In genomic region chr4:152995052-152995595, GRCm38 (mm10) we compare ENCODE assay signal across 19 mouse cellular contexts.
DNase-seq lines count a peak whose midpoint lies in the region; ATAC-seq and TF ChIP-seq lines count a peak whose summit lies in the region.
"Had no signal": no experiment of that assay in that cellular context is flagged by ENCODE, and none has a peak within 500 bp of the region (broad histone marks: within the 10 kb centered on the region; RNA-seq: fewer than 3 reads in every experiment).

No protein-coding gene starts in this region.

- no peak overlapping the region for H3K9ac ChIP-seq in embryonic facial prominence, embryonic 14.5 days (ENCODE audit: low read depth, low read length)
- no peak overlapping the region for H3K9ac ChIP-seq in liver, adult 2 months (ENCODE audit: low read depth, low read length)
- no peak overlapping the region for H3K9ac ChIP-seq in liver, embryonic 12.5 days
- H3K9ac ChIP-seq in kidney, embryonic 16.5 days (replicated peaks; ENCODE audit: low read length), result no peak overlapping the region
- H3K9ac ChIP-seq: hindbrain, embryonic 14.5 days; liver, postnatal 0 days; midbrain, embryonic 13.5 days had no signal

- no peak overlapping the region for H3K27ac ChIP-seq in embryonic facial prominence, embryonic 14.5 days (replicated peaks; ENCODE audit: low read depth, low read length)
- H3K27ac ChIP-seq in embryonic facial prominence, embryonic 10.5 days (replicated peaks), result no peak overlapping the region
- H3K27ac ChIP-seq in liver, adult 2 months (replicated peaks; ENCODE audit: insufficient read depth, low read depth, low read length), result no peak overlapping the region
- no peak overlapping the region for H3K27ac ChIP-seq in liver, embryonic 12.5 days
- no peak overlapping the region; the same call in 1 of the 2 replicates for H3K27ac ChIP-seq in kidney, embryonic 16.5 days (ENCODE audit: low read length)
- H3K27ac ChIP-seq: forebrain, embryonic 10.5 days; heart, adult 2 months; hindbrain, embryonic 14.5 days; limb, embryonic 10.5 days; midbrain, embryonic 13.5 days had no signal

- H3K4me3 ChIP-seq in embryonic facial prominence, embryonic 14.5 days (ENCODE audit: low read depth, low read length), result no peak overlapping the region
- no peak overlapping the region for H3K4me3 ChIP-seq in embryonic facial prominence, embryonic 10.5 days
- H3K4me3 ChIP-seq in liver, adult 2 months (ENCODE audit: insufficient read depth, low read depth, low read length), result no peak overlapping the region
- H3K4me3 ChIP-seq in liver, embryonic 12.5 days, result no peak overlapping the region
- no peak overlapping the region for H3K4me3 ChIP-seq in kidney, embryonic 16.5 days (ENCODE audit: low read length)
- H3K4me3 ChIP-seq: forebrain, embryonic 10.5 days; heart, adult 2 months; limb, embryonic 10.5 days; midbrain, embryonic 13.5 days had no signal

- no peak for TF ChIP-seq POLR2A in liver, adult 2 months (IDR thresholded peaks at IDR 0.05; ENCODE audit: extremely low read depth, insufficient read depth, low read length)

- no peak for ATAC-seq in embryonic facial prominence, embryonic 14.5 days (ENCODE audit: low read depth)
- ATAC-seq in liver, embryonic 12.5 days, result no peak
- peak; percentile 46; the same call in 1 of the 2 replicates for ATAC-seq in kidney, embryonic 16.5 days (ENCODE audit: low FRiP score, low TSS enrichment)
- ATAC-seq: forebrain, embryonic 16.5 days; liver, postnatal 0 days; midbrain, embryonic 13.5 days had no signal

- peak; percentile 15 for DNase-seq in embryonic facial prominence, embryonic 14.5 days (ENCODE audit: low spot score)
- DNase-seq in embryonic facial prominence, embryonic 10.5 days (ENCODE audit: low spot score), result no peak
- DNase-seq in liver, adult 2 months (ENCODE audit: extremely low read depth, low read depth, low spot score), result peak; percentile 17
- peak; percentile 60 to 70 for DNase-seq in kidney, postnatal 4 days
- no peak for DNase-seq in urinary bladder, adult 18-20 months (ENCODE audit: low spot score in 2 of 2)
- DNase-seq in retina, embryonic 14.5 days (ENCODE audit: low spot score), result no peak
- DNase-seq: cerebellum, adult 18-20 months; gastrocnemius, postnatal 14 days; liver; liver, postnatal 0 days; lung, postnatal 10 days had no signal

- H3K4me2 ChIP-seq in embryonic facial prominence, embryonic 14.5 days (ENCODE audit: low read depth, low read length), result no peak overlapping the region
- H3K4me2 ChIP-seq in liver, embryonic 12.5 days, result no peak overlapping the region
- no peak overlapping the region for H3K4me2 ChIP-seq in kidney, embryonic 16.5 days (replicated peaks; ENCODE audit: low read depth, low read length)
- H3K4me2 ChIP-seq: hindbrain, embryonic 14.5 days; midbrain, embryonic 13.5 days had no signal

- 63% methylated on average over 5 of the region's 5 CpGs for WGBS in embryonic facial prominence, embryonic 14.5 days
- 73% methylated on average over 5 of the region's 5 CpGs for whole genome bisulfite sequencing in embryonic facial prominence, embryonic 10.5 days
- WGBS in liver, adult 2 months, result 45% methylated on average over 5 of the region's 5 CpGs
- 61% methylated on average over 5 of the region's 5 CpGs for WGBS in liver, embryonic 12.5 days (ENCODE audit: insufficient replicate concordance)
- 38% methylated on average over 5 of the region's 5 CpGs for WGBS in kidney, embryonic 16.5 days

- H3K36me3 ChIP-seq in embryonic facial prominence, embryonic 14.5 days (ENCODE audit: control insufficient read depth, insufficient read depth, low read length), result no peaks in the 10 kb centered on the region
- no peaks in the 10 kb centered on the region for H3K36me3 ChIP-seq in embryonic facial prominence, embryonic 10.5 days (replicated peaks)
- no peaks in the 10 kb centered on the region for H3K36me3 ChIP-seq in liver, adult 2 months (ENCODE audit: control insufficient read depth, insufficient read depth, low read length)
- no peaks in the 10 kb centered on the region for H3K36me3 ChIP-seq in liver, embryonic 12.5 days
- H3K36me3 ChIP-seq in kidney, embryonic 16.5 days (ENCODE audit: insufficient read depth, low read length), result no peaks in the 10 kb centered on the region
- H3K36me3 ChIP-seq: forebrain, embryonic 10.5 days; limb, embryonic 10.5 days; midbrain, embryonic 13.5 days had no signal

- no peaks in the 10 kb centered on the region for H3K79me2 ChIP-seq in liver, adult 2 months (ENCODE audit: control insufficient read depth, insufficient read depth, low read length)

- no peaks in the 10 kb centered on the region for H3K4me1 ChIP-seq in embryonic facial prominence, embryonic 14.5 days (ENCODE audit: control insufficient read depth, insufficient read depth, low read length)
- peaks cover 14% of the 10 kb centered on the region for H3K4me1 ChIP-seq in embryonic facial prominence, embryonic 10.5 days
- H3K4me1 ChIP-seq in liver, adult 2 months (ENCODE audit: control insufficient read depth, insufficient read depth, low read length), result no peaks in the 10 kb centered on the region
- H3K4me1 ChIP-seq in liver, embryonic 12.5 days, result no peaks in the 10 kb centered on the region
- H3K4me1 ChIP-seq in kidney, embryonic 16.5 days (ENCODE audit: insufficient read depth, low read length), result peaks cover 13% of the 10 kb centered on the region; the same call in 1 of the 2 replicates

- no peaks in the 10 kb centered on the region for H3K9me3 ChIP-seq in embryonic facial prominence, embryonic 14.5 days (ENCODE audit: control insufficient read depth, low read length)
- H3K9me3 ChIP-seq in embryonic facial prominence, embryonic 10.5 days, result no peaks in the 10 kb centered on the region
- no peaks in the 10 kb centered on the region for H3K9me3 ChIP-seq in liver, embryonic 12.5 days (replicated peaks)
- H3K9me3 ChIP-seq in kidney, embryonic 16.5 days (ENCODE audit: low read length), result no peaks in the 10 kb centered on the region
- H3K9me3 ChIP-seq: forebrain, embryonic 10.5 days; limb, embryonic 10.5 days; midbrain, embryonic 13.5 days had no signal

- TF ChIP-seq CTCF in liver, adult 2 months (IDR thresholded peaks at IDR 0.05; ENCODE audit: low read depth, low read length), result no peak

- H3K27me3 ChIP-seq in embryonic facial prominence, embryonic 14.5 days (replicated peaks; ENCODE audit: control insufficient read depth, insufficient read depth, low read length), result no peaks in the 10 kb centered on the region
- peaks cover 6% of the 10 kb centered on the region; the same call in 1 of the 2 replicates for H3K27me3 ChIP-seq in embryonic facial prominence, embryonic 10.5 days (replicated peaks; ENCODE audit: low read depth, poor library complexity, severe bottlenecking)
- H3K27me3 ChIP-seq in liver, adult 2 months (ENCODE audit: control insufficient read depth, insufficient read depth, low read length), result no peaks in the 10 kb centered on the region
- H3K27me3 ChIP-seq in liver, embryonic 12.5 days (replicated peaks), result no peaks in the 10 kb centered on the region
- 0 out of 2 replicates have a peak, but pooled peaks cover 4% of the 10 kb centered on the region for H3K27me3 ChIP-seq in kidney, embryonic 16.5 days (ENCODE audit: insufficient read depth, low read length)
- H3K27me3 ChIP-seq: midbrain, embryonic 13.5 days had no signal

Comparison
In these comparisons a context has a peak if more than half of its experiments do, and no peak if none do; other contexts are left out.
1. DNase-seq: peak in embryonic facial prominence, embryonic 14.5 days (single experiment), liver, adult 2 months (single experiment) and kidney, postnatal 4 days (2 of 2); none in embryonic facial prominence, embryonic 10.5 days (single experiment), urinary bladder, adult 18-20 months (0 of 2) and retina, embryonic 14.5 days (single experiment).